Mouse (Mus musculus) thymus, postnatal 4 days (tissue): Measurements from ENCODE around the gene Zfp683.

Source experiments
- DNase-seq: peaks from one replicate; pipeline ENCODE4 v3.0.0; 2021

The Zfp683 gene

GRCm38 (mm10) chr4:134092382-134093288, 39.0 kb downstream of the Zfp683 start:
- DNase-seq, result peak; percentile 90

- no peak for DNase-seq
Measured at GRCm38 (mm10) chr4:134094004-134094564, 40.4 kb downstream of the Zfp683 start.

- peak; percentile 79 for DNase-seq
Measured at GRCm38 (mm10) chr4:134094923-134095547, 41.4 kb downstream of the Zfp683 start, which contains the start of gene Cd52. Gene Cd52 (minus strand): TSS chr4:134095082.

- no peak for DNase-seq
Measured at GRCm38 (mm10) chr4:134096120-134096519, 42.5 kb downstream of the Zfp683 start.

- DNase-seq, result peak; percentile 43
Measured at GRCm38 (mm10) chr4:134097015-134097608, 43.5 kb downstream of the Zfp683 start.

- DNase-seq, result peak; percentile 79
Measured at GRCm38 (mm10) chr4:134098628-134099027, 45.0 kb downstream of the Zfp683 start.

GRCm38 (mm10) chr4:134100245-134100644, 46.6 kb downstream of the Zfp683 start:
- DNase-seq, result no peak

GRCm38 (mm10) chr4:134101979-134102741, 48.5 kb downstream of the Zfp683 start, which contains the start of gene Ubxn11:
Gene Ubxn11 (plus strand): TSS chr4:134102570.
- peak; percentile 87 for DNase-seq

- no peak for DNase-seq
Measured at GRCm38 (mm10) chr4:134102742-134103119, 49.1 kb downstream of the Zfp683 start.

- DNase-seq, result peak; percentile 34
Measured at GRCm38 (mm10) chr4:134106105-134106504, 52.5 kb downstream of the Zfp683 start.

GRCm38 (mm10) chr4:134107730-134108129, 54.1 kb downstream of the Zfp683 start:
- DNase-seq, result no peak

GRCm38 (mm10) chr4:134108196-134108595, 54.6 kb downstream of the Zfp683 start:
- no peak for DNase-seq
